Mouse (Mus musculus) adrenal gland, postnatal 36 days (tissue): Measurements from ENCODE around the gene Ubap2l. TPM values are rescaled to one million over a fixed set of nuclear protein-coding genes. Genes with fewer than 3 reads are reported as not detected.

Experiments used
- DNase-seq, 2 experiments: peaks; one replicate each; pipeline ENCODE4 v3.0.0; 2021; ENCODE audit warnings: mixed read lengths in 1 of 2
- total RNA-seq, 2 experiments: library from RNA; stranded (reverse); gene quantifications; 2 replicates each; pipeline ENCODE4 v1.2.3; 2021

Gene Ubap2l
- total RNA-seq, 2 experiments from 2014 or later, result 146 to 159 TPM

DNA sequence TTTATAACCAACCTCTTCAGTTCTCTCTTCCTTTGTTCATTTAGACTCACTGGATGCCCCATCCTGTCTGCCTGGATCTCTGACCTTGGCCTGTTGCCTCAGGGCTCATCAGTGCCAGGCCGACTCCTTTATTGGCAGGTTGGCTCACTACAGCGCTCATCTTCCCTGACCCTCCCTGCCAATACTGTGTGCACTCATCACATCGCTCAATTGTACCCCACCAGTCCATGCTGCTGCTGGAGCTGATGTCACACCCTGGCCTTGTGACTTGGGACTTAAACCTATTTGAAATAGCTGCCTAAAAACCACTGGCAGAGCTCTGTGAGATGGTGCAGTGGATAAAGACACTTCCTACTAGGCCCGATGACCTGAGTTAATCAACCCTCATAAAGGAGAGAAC is 15.4 kb upstream of the Ubap2l start:
- peak; percentile 21 to 62 for DNase-seq

- DNase-seq, result peak; percentile 35 to 40
Observed at GRCm38 (mm10) chr3:90065553-90065952, 13.1 kb upstream of the Ubap2l start.

DNA sequence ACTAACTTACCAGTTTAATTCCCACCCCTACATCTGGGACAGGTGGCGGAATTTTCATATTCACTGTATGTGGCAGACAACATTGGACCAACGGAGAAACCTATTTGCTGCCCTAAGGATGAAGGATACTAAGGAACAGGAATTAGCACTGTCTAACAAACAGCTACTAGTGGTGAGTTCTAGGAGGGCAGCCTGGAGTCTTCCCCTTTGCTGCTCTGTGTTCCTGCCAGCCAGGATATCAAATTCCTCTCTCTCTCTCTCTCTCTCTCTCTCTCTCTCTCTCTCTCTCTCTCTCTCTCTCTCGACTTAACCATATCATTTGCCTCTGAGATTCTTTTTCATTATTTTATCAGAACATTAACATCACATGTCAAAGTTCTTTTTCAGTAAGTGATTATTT is 12.0 kb upstream of the Ubap2l start:
- no peak for DNase-seq

- DNase-seq, result no peak
Observed at GRCm38 (mm10) chr3:90062539-90062938, 10.1 kb upstream of the Ubap2l start.

- no peak for DNase-seq
Observed at GRCm38 (mm10) chr3:90061549-90061948, 9.1 kb upstream of the Ubap2l start.

DNA sequence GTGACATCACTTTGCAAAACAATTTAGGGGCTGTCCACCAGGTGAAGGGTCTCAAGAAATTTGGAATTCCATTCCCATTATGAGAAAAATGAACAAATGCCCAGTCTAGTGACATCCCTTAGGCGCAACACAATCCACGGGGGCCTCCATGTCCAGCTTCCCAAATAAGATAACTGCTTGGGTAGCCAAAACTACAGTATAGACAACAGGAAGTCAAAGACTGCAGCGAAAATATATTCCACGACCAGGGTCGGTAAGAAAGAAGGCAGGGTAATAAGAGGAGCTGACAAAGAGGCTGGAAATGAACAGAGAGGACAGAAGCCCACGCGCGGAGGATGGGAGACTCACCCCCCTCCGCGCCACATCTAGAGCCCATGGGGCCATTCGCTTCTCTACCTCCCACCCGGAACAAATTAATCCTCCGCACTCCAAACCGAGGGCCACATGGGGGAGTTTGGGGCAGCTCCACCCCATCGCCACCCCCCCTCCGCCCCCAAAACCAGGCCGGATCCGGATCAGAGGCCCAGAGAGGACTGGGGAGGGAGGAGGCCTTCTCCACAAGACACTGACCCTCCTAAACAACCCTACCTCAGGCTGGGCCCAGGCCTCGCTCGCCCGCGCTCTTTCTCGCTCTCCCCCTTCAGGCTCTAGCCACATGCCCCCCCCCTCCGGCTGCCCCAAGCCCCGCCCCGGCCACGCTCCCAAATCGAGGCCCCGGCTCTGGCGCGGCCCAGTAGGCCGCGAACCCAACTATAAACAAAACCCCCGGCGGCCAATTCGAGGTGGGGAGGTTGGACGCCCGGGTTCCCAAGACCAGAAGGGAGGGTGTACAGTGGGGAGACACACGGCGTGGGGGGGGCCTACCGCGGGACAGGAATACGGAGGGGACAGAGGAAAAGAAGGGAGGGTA is 732 bp downstream of the Ubap2l start, which contains the start of gene 4933434E20Rik:
Gene 4933434E20Rik (plus strand): TSS at position 196 of the 910 bp plus-strand sequence.
- DNase-seq, result peak; percentile 64 to 73

- no peak for DNase-seq
Observed at GRCm38 (mm10) chr3:90049691-90050090, 2.7 kb downstream of the Ubap2l start.

GRCm38 (mm10) chr3:90036263-90036662 is 16.2 kb downstream of the Ubap2l start:
- no peak for DNase-seq

DNA sequence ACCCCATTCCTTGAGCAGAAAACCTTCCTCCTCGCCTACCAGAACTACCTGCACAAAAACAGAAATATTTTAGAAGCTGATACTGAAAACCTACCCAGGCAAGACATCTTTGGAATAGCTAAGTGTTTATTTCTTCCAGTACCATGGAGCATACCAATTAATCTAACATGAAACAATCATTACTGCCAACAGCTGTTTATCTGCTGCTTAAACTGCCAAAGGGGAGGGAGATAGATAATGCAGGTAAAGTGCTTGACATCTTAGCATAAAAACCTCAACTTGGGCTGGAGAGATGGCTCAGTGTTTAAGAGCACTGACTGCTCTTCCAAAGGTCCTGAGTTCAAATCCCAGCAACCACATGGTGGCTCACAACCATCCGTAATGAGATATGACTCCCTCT is 17.8 kb downstream of the Ubap2l start:
- DNase-seq, result no peak

GRCm38 (mm10) chr3:90016626-90017025 is 35.8 kb downstream of the Ubap2l start:
- DNase-seq, result no peak

- DNase-seq, result no peak
Observed at GRCm38 (mm10) chr3:90010291-90010690, 42.1 kb downstream of the Ubap2l start.

DNA sequence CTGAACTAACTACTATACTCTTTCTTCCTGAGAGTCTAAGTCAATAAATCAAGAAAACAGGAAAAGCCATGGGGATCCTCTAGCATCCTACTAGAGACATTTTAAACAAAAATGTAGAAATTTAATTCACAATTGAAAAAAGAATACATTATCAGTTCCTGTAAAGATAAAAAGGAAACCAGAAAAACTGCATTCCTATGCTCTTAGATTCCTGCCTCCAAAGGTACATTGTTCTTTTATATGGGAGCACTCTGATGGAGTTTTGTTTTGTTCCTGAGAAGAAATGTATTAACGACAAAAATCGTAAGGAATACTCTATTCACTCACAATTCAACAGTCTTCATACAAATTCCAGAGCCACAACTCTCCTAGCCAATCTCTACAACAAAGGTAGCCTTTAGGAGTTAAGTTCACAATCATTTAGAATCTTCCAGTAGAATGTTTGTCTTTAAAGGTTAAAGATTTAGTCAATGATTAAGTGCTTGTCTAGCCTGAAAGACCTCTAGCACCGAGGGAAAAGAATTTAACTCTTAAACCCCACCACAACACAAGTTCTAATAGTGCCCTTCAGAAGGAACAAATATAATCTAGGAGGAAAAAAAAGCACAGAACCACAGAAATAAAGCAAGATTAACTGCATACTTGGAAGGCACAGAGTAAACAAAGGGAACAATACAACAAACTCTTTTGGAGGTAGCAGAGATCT is 48.2 kb downstream of the Ubap2l start:
- DNase-seq, result no peak

DNA sequence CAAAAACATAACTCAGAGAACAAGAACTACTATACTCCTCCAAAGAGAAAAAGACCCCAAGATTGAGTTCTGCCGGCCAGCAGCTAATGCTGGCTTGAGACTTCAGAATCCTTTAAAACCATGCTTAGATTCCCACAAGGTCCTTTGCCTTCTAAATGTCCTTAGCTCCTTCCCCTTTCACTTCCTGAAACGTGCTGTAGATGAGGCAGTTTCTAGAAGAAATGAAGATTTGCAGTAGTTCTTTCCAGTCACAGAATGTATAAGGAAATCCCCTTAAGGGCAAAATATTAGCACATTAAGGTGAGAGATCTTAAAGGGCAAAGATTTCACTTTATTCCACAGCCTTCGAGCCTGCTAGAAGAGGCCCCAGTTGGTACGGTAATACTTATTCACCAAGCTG is 52.6 kb downstream of the Ubap2l start:
- no peak for DNase-seq

DNA sequence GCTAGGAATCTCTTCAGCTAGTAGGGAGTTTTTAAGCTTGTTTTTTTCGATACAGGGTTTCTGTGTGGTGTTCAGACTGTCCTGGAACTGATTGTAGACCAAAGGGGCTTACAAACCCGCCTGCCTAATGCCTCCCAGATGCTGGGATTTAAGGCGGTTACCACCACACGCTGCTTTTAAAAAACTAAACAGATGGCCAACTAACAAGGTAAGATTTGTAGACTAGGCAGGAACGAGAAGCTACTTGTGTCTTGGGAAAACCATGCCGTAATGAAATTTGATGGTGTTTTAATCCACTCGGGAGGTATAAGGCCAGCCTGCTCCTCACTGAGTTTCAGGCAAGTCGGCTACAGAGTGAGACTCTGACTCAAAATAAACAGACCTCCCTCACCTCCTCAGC is 53.3 kb downstream of the Ubap2l start:
- DNase-seq, result no peak

- peak; percentile 94 to 95 for DNase-seq
Observed at GRCm38 (mm10) chr3:89998612-89999054, 53.8 kb downstream of the Ubap2l start, which contains the start of gene Hax1. Gene Hax1, minus strand, starts transcription at chr3:89998780.

DNA sequence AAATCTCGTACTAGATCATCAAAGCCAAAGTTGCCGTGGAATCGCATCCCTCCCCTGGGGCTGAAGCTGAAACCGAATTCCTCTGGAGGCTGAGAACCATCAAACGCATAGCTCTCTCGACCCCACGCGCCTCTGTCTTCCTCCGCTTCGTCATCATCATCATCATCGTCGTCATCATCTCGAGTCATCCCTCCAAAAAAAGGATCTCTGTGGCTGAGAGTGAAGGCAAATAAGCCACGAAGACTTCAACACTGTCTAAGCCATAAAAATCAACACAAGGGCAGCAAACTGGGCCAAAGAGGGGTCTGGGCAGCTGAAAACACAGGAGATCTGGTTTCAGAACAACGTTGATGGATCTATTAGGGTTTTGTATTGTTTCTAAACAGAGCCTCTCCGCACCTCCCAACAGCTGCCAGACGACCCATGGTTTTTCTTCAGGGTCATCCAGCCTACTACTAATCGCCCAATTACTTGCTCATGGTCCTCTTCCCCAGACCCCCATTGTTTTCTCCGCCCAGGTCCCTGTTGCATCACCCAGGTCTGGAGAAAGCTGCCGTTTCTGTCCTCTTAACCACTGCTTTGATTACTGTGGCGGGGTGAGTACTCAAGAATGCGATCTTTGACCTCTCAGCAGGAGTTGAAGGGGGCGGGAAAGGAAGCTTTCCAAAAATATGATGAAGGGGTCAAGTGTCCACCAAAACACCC is 54.5 kb downstream of the Ubap2l start:
- DNase-seq, result peak; percentile 17 to 20

DNA sequence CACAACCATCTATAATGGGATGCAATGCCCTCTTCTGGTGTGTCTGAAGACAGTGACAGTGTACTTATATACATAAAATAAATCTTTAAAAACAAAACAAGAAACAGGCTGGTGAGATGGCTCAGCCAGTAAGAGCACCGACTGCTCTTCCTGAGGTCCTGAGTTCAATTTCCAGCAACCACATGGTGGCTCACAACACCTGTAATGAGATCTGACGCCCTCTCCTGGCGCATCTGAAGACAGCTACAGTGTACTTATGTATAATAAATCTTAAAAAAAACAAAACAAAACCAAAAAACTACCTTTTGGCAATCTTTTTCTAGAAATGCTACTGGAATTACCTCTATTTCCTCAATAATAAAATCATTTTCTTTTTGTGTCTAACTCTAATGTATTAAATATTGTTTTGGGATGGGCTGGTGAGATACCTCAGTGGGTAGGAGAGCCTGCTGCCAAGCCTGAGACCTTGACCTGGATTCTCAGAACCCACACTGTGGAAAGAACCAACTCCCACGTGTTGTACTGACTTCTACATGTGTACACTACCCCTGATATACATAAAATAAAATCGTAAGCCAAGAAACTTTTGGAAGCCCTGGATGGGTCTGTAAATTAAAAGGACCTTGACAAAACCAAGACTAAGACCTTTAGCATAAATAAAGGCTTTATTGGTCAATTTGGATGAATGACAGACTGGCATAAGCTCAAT is 57.5 kb downstream of the Ubap2l start:
- peak; percentile 47 to 51 for DNase-seq

GRCm38 (mm10) chr3:89987822-89988221 is 64.6 kb downstream of the Ubap2l start:
- no peak for DNase-seq

DNA sequence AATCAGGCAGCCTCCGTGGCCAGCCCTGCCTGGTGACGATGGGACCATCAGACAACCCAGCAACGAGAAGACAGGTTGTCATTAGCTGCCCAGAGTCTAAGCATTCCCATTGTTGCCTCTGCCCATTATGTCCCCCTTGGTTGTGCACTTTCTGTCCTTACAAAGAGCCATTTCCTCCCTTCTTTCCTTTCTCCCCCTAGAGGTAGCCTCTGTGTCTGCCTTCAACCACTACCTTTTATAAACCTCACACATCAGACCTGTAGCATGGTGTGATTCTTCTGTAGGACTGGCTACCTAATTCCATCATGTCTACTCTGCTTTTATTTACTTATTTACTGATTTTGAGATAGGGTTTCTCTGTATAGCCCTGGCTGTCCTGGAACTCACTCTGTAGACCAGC is 65.2 kb downstream of the Ubap2l start:
- DNase-seq, result no peak

DNA sequence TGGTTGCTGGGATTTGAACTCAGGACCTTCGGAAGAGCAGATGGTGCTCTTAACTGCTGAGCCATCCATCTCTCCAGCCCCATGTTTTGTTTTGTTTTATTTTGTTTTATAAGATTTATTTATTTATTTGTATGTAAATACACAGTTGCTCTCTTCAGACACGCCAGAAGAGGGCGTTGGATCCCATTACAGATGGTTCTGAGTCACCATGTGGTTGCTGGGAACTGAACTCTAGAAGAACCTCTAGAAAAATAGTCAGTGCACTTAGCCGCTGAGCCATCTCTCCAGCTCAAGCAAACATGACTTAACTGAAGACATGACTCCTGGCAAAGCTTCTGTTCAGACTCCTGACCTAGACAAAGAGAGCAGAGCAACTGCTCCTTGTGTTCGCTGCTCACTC is 70.0 kb downstream of the Ubap2l start:
- DNase-seq, result no peak

GRCm38 (mm10) chr3:89976859-89977258 is 75.6 kb downstream of the Ubap2l start:
- DNase-seq, result no peak

DNA sequence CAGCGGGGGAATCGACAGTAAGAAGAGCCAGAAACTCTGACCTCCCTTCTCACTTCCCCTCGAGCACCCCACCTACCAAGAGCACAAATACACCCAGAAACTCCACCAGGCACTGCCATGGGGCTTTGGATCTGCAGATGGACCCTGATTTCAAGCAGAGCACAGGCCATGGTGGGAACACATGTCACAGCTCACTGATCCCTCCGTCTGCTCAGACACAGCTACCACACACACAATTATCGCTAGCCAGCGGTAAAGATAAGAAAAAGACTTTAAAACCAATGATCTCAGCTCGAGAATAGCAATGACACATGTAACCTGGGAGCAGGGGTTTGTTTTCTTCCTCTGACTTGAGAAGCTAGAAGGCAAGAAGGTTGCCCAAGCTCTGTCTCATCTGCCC is 83.9 kb downstream of the Ubap2l start:
- no peak for DNase-seq
